Mouse (Mus musculus) R1 (cell line): ENCODE measurements around the gene Sept11.

Experiments
- DNase-seq: peaks from one replicate; pipeline ENCODE4 v3.0.0-alpha.2; 2018; ENCODE audit warnings: low read depth, low spot score

Gene Sept11

GRCm38 (mm10) chr5:93092857-93093622 lies at the start of gene Sept11:
Sept11 (plus strand) TSS chr5:93093437.
- peak; percentile 93 for DNase-seq

GRCm38 (mm10) chr5:93043688-93044583 lies 49.3 kb upstream of the Sept11 start:
- no peak for DNase-seq

- DNase-seq, result peak; percentile 90
These were observed 48.5 kb upstream of the Sept11 start, which contains the start of gene Sowahb for GRCm38 (mm10) chr5:93044584-93045370. Sowahb (minus strand) TSS chr5:93045022.

- DNase-seq, result peak; percentile 75
These were observed 47.9 kb upstream of the Sept11 start for GRCm38 (mm10) chr5:93045371-93045714.

GRCm38 (mm10) chr5:93046306-93046845 lies 46.9 kb upstream of the Sept11 start:
- DNase-seq, result no peak

- DNase-seq, result no peak
These were observed 44.6 kb upstream of the Sept11 start for GRCm38 (mm10) chr5:93048481-93049240.

GRCm38 (mm10) chr5:93049971-93050370 lies 43.3 kb upstream of the Sept11 start:
- DNase-seq, result no peak

GRCm38 (mm10) chr5:93051041-93051440 lies 42.2 kb upstream of the Sept11 start:
- peak; percentile 45 for DNase-seq

GRCm38 (mm10) chr5:93051951-93052350 lies 41.3 kb upstream of the Sept11 start:
- DNase-seq, result no peak

- peak; percentile 25 for DNase-seq
These were observed 39.4 kb upstream of the Sept11 start for GRCm38 (mm10) chr5:93053606-93054397.

GRCm38 (mm10) chr5:93060865-93061264 lies 32.4 kb upstream of the Sept11 start:
- DNase-seq, result no peak

GRCm38 (mm10) chr5:93077661-93078323 lies 15.4 kb upstream of the Sept11 start:
- DNase-seq, result no peak

- DNase-seq, result no peak
These were observed 13.6 kb upstream of the Sept11 start for GRCm38 (mm10) chr5:93079596-93079995.

GRCm38 (mm10) chr5:93085015-93085598 lies 8.1 kb upstream of the Sept11 start:
- DNase-seq, result no peak

GRCm38 (mm10) chr5:93085900-93086299 lies 7.3 kb upstream of the Sept11 start:
- DNase-seq, result no peak

GRCm38 (mm10) chr5:93091266-93091665 lies 2.0 kb upstream of the Sept11 start:
- DNase-seq, result no peak

GRCm38 (mm10) chr5:93092147-93092781 lies 973 bp upstream of the Sept11 start:
- DNase-seq, result peak; percentile 39
